Mouse (Mus musculus): ENCODE results near the gene Prkca. TPM values are rescaled to one million over a fixed set of nuclear protein-coding genes. Genes with fewer than 3 reads are reported as not detected.

Prkca gene
- polyA plus RNA-seq, 1 experiment from 2014 or later, result 7.4 TPM

DNA sequence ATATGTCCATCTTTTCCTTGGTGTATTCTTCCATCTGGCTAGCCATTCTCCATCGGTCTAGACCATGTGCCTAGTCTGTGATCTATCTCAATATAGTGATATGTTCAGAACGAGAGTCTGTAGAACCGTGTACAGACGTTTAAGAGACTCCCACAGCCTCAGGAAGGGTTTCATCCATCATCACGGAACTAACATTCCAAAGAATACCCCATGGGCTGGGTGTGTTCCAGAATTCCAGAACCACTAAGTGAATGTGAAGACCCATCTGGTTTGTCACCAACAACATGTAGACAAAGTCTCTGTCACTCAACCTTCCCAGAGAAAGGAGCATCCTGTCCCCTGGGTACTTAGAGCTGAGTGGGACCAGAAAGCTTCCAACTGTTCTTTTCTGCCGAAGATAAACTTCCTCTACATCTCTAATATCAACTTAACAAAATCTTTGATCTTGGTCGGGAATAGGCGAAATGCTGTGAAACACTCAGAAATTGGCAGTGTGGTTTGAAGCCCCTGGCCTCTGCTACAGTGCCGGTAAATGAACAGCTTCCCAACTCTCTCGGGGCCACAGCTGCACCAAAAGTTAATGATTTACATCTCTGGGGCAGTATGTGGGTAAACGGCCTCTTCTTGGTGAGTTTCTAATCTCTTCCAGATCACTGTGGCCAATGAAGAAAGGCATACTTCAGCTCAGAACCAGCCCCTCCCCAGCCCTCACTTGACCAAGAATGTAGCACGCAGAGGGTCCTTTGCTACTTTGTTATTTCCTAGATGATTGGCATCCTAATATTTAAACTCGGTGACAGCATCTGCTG lies 92.7 kb downstream of the Prkca start:
- Histone ChIP-seq H3K9ac (ENCODE audit: low read depth, low read length) (no peak overlapping the region), H3K9me3 (ENCODE audit: control insufficient read depth, low read length) (no peaks in the 10 kb centered on the region), H3K36me3 (ENCODE audit: control insufficient read depth, insufficient read depth, low read length) (no peaks in the 10 kb centered on the region), H3K4me3 (ENCODE audit: low read length) (no peak overlapping the region), H3K4me1 (ENCODE audit: control insufficient read depth, insufficient read depth, low read depth, low read length) (peaks cover 2% of the 10 kb centered on the region; the same call in 1 of the 2 replicates), H3K4me2 (ENCODE audit: low read length) (no peak overlapping the region), H3K27me3 (replicated peaks; ENCODE audit: control insufficient read depth, insufficient read depth, low read length) (no peaks in the 10 kb centered on the region), H3K27ac (ENCODE audit: low read depth, low read length) (no peak overlapping the region)
- WGBS, result 69% methylated on average over 13 of the region's 13 CpGs
- no peak for ATAC-seq

DNA sequence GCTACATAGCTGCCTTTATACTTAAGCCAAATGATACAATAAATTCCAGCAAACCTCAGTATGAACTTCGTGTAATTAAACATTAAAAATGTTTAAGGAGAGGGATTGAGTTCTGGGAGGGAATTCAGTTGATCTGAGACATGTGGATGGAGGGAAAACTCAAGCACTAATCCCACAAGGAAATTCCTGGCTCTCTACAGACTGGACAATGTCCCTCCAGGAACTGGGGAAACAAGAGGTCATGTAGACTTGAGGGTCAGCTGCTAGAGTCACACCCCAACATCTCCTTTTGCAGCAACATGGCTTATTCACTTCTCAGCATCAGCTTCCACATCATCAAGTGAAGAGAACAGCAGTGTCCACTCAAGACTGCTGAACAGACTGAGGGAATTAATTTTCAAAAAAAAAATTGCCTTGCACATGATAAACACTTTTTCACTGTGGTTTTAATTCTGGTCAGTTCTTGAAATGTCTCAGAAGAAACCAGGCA lies 93.5 kb downstream of the Prkca start:
- Histone ChIP-seq H3K27ac (ENCODE audit: low read depth, low read length) (no peak overlapping the region), H3K27me3 (replicated peaks; ENCODE audit: control insufficient read depth, insufficient read depth, low read length) (no peaks in the 10 kb centered on the region), H3K4me3 (ENCODE audit: low read length) (no peak overlapping the region), H3K9me3 (ENCODE audit: control insufficient read depth, low read length) (no peaks in the 10 kb centered on the region), H3K9ac (ENCODE audit: low read depth, low read length) (no peak overlapping the region), H3K36me3 (ENCODE audit: control insufficient read depth, insufficient read depth, low read length) (no peaks in the 10 kb centered on the region), H3K4me1 (ENCODE audit: control insufficient read depth, insufficient read depth, low read depth, low read length) (peaks cover 5% of the 10 kb centered on the region), H3K4me2 (ENCODE audit: low read length) (no peak overlapping the region)
- 55% methylated on average over 1 of the region's 1 CpGs for WGBS
- no peak for ATAC-seq

DNA sequence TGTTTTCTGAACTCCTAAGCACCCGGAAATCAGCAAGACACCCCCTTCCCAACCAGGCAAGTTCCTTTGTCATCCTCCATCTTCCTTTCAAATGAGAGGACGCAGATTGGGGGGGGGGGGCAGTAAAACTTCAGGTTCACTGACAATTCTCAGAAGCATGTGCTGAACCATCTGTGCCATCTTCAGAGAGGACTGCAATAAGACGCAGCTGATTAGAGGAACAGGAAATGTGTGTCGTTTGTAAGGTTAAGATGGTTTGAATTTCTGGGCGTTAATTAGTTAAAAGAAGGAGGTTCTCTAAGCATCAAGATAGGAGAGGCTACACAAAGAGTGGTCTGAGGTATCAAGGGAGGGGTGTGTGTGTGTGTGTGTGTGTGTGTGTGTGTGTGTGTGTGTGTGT lies 94.2 kb downstream of the Prkca start:
- Histone ChIP-seq H3K4me2 (ENCODE audit: low read length) (no peak overlapping the region), H3K9ac (ENCODE audit: low read depth, low read length) (no peak overlapping the region), H3K4me1 (ENCODE audit: control insufficient read depth, insufficient read depth, low read depth, low read length) (peaks cover 5% of the 10 kb centered on the region), H3K36me3 (ENCODE audit: control insufficient read depth, insufficient read depth, low read length) (no peaks in the 10 kb centered on the region), H3K4me3 (ENCODE audit: low read length) (no peak overlapping the region), H3K27me3 (replicated peaks; ENCODE audit: control insufficient read depth, insufficient read depth, low read length) (no peaks in the 10 kb centered on the region), H3K27ac (ENCODE audit: low read depth, low read length) (no peak overlapping the region), H3K9me3 (ENCODE audit: control insufficient read depth, low read length) (no peaks in the 10 kb centered on the region)
- WGBS, result 64% methylated on average over 5 of the region's 5 CpGs
- no peak for ATAC-seq

DNA sequence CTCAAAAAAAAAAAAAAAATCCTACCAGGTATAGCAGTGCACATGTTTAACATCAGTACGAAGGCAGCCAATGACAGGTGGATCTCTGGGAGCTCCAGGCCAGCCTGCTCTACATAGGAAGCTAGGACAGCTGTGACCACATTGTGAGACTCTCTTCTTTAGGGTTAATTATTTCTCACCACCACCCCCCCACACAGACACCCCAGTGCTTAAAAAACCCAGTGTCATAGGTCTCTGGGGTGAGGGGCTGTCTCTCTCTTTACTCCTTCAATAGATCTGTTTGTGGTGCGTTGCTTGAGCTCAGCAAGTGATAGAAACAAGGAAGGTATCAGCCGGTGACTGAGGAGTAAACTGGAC lies 94.7 kb downstream of the Prkca start:
- no peaks in the 10 kb centered on the region for H3K36me3 ChIP-seq (ENCODE audit: control insufficient read depth, insufficient read depth, low read length)
- no peak overlapping the region for H3K27ac ChIP-seq (ENCODE audit: low read depth, low read length)
- H3K9me3 ChIP-seq (ENCODE audit: control insufficient read depth, low read length), result no peaks in the 10 kb centered on the region
- no peak for ATAC-seq
- peaks cover 7% of the 10 kb centered on the region for H3K4me1 ChIP-seq (ENCODE audit: control insufficient read depth, insufficient read depth, low read depth, low read length)
- H3K4me2 ChIP-seq (ENCODE audit: low read length), result no peak overlapping the region
- no peaks in the 10 kb centered on the region for H3K27me3 ChIP-seq (replicated peaks; ENCODE audit: control insufficient read depth, insufficient read depth, low read length)
- H3K4me3 ChIP-seq (ENCODE audit: low read length), result no peak overlapping the region
- H3K9ac ChIP-seq (ENCODE audit: low read depth, low read length), result no peak overlapping the region
- WGBS, result 50% methylated on average over 3 of the region's 3 CpGs

DNA sequence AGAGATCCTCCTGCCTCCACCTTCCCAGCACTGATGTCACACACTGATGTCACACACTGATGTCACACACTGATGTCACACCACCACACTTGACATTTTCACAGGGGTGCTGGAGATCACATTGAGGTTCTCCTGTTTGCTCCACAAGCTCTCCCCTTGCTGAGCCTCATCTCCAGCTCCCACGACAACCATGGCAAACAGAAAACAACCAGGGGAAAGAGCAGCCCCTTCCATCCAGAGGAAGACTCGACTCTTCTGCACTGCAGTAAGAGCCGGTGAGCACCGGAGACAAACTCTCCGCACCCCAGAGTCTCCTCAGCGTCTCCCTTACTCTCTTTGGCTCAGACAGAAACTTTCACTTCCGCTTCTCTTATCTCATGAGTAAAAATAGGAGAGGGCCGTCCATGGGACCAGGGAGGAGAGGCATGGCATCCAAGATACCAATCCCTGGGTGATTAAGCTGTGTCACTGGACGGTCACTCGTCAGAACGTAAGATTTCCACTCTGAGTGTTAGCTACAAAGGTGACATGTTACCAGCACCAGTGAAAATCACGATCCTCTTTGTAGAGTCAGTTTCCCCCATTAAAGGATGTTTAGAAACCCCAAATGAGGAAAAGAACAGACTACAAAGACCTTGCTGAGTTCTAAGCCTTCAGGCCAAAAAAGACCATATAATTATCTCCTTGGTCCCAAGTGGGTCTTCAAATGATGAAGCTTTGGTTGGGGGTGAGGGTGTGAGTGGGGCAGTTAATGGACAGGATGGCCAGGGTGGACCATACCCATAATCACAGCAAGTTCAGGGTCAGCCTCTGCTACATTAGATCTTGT lies 95.3 kb downstream of the Prkca start:
- no peaks in the 10 kb centered on the region for H3K36me3 ChIP-seq (ENCODE audit: control insufficient read depth, insufficient read depth, low read length)
- H3K4me3 ChIP-seq (ENCODE audit: low read length), result no peak overlapping the region
- no peaks in the 10 kb centered on the region for H3K9me3 ChIP-seq (ENCODE audit: control insufficient read depth, low read length)
- no peak overlapping the region for H3K27ac ChIP-seq (ENCODE audit: low read depth, low read length)
- no peak for ATAC-seq
- WGBS, result 88% methylated on average over 12 of the region's 12 CpGs
- H3K9ac ChIP-seq (ENCODE audit: low read depth, low read length), result no peak overlapping the region
- H3K4me2 ChIP-seq (ENCODE audit: low read length), result no peak overlapping the region
- H3K27me3 ChIP-seq (replicated peaks; ENCODE audit: control insufficient read depth, insufficient read depth, low read length), result no peaks in the 10 kb centered on the region
- H3K4me1 ChIP-seq (ENCODE audit: control insufficient read depth, insufficient read depth, low read depth, low read length), result peaks cover 11% of the 10 kb centered on the region

DNA sequence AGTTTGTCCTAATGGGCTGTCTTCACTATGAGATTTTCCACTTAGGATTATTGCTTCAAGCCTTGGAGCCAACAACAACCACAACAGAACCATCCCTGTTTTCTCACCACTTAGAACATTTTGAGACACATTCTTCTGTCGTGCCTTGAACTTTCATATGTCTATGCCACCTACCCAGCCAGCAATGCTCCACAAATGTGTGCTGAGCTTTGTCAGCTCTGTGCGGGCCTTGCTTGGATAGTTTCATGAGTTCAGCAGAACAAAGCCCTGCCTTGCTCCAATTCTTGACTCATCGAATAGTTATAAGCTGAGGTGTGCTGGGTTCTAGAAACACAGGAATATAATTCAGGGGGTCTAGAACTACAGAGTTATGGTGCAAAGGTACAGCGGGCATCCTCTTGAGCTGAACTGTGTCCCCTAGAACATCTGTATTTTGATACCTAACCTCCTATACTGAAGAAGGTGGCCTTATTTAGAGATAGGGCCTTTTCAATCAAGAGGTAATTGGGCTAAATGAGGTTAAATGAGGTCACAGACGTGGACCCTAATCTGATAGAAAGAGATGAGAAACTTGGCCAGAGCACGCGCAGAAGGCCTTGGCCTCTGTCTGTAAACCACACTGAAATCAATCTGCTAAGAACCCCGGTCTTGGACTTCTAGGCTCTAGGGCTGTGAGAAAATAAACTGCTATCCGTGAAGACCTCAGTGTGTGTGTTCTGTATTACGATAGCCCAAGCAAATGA lies 96.4 kb downstream of the Prkca start:
- no peak overlapping the region for H3K27ac ChIP-seq (ENCODE audit: low read depth, low read length)
- 95% methylated on average over 10 of the region's 10 CpGs for WGBS
- H3K27me3 ChIP-seq (replicated peaks; ENCODE audit: control insufficient read depth, insufficient read depth, low read length), result no peaks in the 10 kb centered on the region
- no peak overlapping the region for H3K4me3 ChIP-seq (ENCODE audit: low read length)
- no peaks in the 10 kb centered on the region for H3K36me3 ChIP-seq (ENCODE audit: control insufficient read depth, insufficient read depth, low read length)
- H3K4me2 ChIP-seq (ENCODE audit: low read length), result no peak overlapping the region
- H3K9me3 ChIP-seq (ENCODE audit: control insufficient read depth, low read length), result no peaks in the 10 kb centered on the region
- no peak overlapping the region for H3K9ac ChIP-seq (ENCODE audit: low read depth, low read length)
- no peak for ATAC-seq
- peaks cover 16% of the 10 kb centered on the region for H3K4me1 ChIP-seq (ENCODE audit: control insufficient read depth, insufficient read depth, low read depth, low read length)

GRCm38 (mm10) chr11:108246267-108246702 lies 97.4 kb downstream of the Prkca start:
- Histone ChIP-seq H3K9me3 (ENCODE audit: control insufficient read depth, low read length) (no peaks in the 10 kb centered on the region), H3K36me3 (ENCODE audit: control insufficient read depth, insufficient read depth, low read length) (no peaks in the 10 kb centered on the region), H3K4me2 (ENCODE audit: low read length) (no peak overlapping the region), H3K27me3 (replicated peaks; ENCODE audit: control insufficient read depth, insufficient read depth, low read length) (no peaks in the 10 kb centered on the region), H3K4me1 (ENCODE audit: control insufficient read depth, insufficient read depth, low read depth, low read length) (peaks cover 16% of the 10 kb centered on the region), H3K4me3 (ENCODE audit: low read length) (no peak overlapping the region), H3K27ac (ENCODE audit: low read depth, low read length) (no peak overlapping the region), H3K9ac (ENCODE audit: low read depth, low read length) (no peak overlapping the region)
- no peak for ATAC-seq
- 80% methylated on average over 4 of the region's 4 CpGs for WGBS

DNA sequence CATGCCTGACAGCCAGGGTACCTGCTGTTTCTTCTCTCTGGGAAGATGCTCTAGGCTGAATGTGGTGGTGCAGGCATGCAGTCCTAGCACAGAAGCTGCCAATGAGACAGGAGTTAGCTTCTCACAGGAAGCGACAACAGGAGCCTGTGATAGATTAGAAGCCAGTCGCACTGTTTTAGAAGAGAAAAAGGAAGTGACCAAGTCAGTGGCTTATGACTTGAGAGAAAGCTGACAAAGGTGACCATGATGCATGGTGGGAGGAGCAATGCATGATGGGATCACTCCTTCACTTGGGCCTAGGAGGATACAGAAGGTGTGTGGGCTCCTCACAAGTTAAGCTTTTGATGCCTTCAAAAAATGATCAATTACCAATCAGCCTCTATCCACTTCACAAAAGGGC lies 99.5 kb downstream of the Prkca start:
- no peak overlapping the region for H3K27ac ChIP-seq (ENCODE audit: low read depth, low read length)
- WGBS, result 78% methylated on average over 2 of the region's 2 CpGs
- H3K9ac ChIP-seq (ENCODE audit: low read depth, low read length), result no peak overlapping the region
- no peaks in the 10 kb centered on the region for H3K9me3 ChIP-seq (ENCODE audit: control insufficient read depth, low read length)
- ATAC-seq, result no peak
- H3K4me3 ChIP-seq (ENCODE audit: low read length), result no peak overlapping the region
- no peak overlapping the region for H3K4me2 ChIP-seq (ENCODE audit: low read length)
- no peaks in the 10 kb centered on the region for H3K27me3 ChIP-seq (replicated peaks; ENCODE audit: control insufficient read depth, insufficient read depth, low read length)
- H3K4me1 ChIP-seq (ENCODE audit: control insufficient read depth, insufficient read depth, low read depth, low read length), result peaks cover 16% of the 10 kb centered on the region
- no peaks in the 10 kb centered on the region for H3K36me3 ChIP-seq (ENCODE audit: control insufficient read depth, insufficient read depth, low read length)

GRCm38 (mm10) chr11:108243633-108244032 lies 100.1 kb downstream of the Prkca start:
- 18% methylated on average over 2 of the region's 2 CpGs for WGBS
- H3K27me3 ChIP-seq (replicated peaks; ENCODE audit: control insufficient read depth, insufficient read depth, low read length), result no peaks in the 10 kb centered on the region
- peaks cover 16% of the 10 kb centered on the region for H3K4me1 ChIP-seq (ENCODE audit: control insufficient read depth, insufficient read depth, low read depth, low read length)
- H3K9me3 ChIP-seq (ENCODE audit: control insufficient read depth, low read length), result no peaks in the 10 kb centered on the region
- H3K4me3 ChIP-seq (ENCODE audit: low read length), result no peak overlapping the region
- no peak overlapping the region for H3K27ac ChIP-seq (ENCODE audit: low read depth, low read length)
- H3K9ac ChIP-seq (ENCODE audit: low read depth, low read length), result no peak overlapping the region
- ATAC-seq, result no peak
- H3K4me2 ChIP-seq (ENCODE audit: low read length), result no peak overlapping the region
- H3K36me3 ChIP-seq (ENCODE audit: control insufficient read depth, insufficient read depth, low read length), result no peaks in the 10 kb centered on the region
